Mouse (Mus musculus) gastrocnemius, postnatal 36 days (tissue): ENCODE measurements around the gene Pde4dip. TPM values are rescaled to one million over a fixed set of nuclear protein-coding genes. Genes with fewer than 3 reads are reported as not detected.
A peak's percentile ranks its signal among the peaks of the same experiment; 100 is the strongest.

Source experiments
- DNase-seq, 2 experiments: peaks; one replicate each; pipeline ENCODE4 v3.0.0; 2022
- intact Hi-C: fragments of 180-260 bp; cut with DNase I; formaldehyde crosslinking; loops from one replicate; pipeline ENCODE4 v1.15.1; 2025
- total RNA-seq, 2 experiments: library from RNA; stranded (reverse); gene quantifications; 2 replicates each; pipeline ENCODE4 v1.2.3; 2021

The Pde4dip gene
- total RNA-seq, 2 experiments from 2014 or later: 2,796 to 3,405 TPM

DNA sequence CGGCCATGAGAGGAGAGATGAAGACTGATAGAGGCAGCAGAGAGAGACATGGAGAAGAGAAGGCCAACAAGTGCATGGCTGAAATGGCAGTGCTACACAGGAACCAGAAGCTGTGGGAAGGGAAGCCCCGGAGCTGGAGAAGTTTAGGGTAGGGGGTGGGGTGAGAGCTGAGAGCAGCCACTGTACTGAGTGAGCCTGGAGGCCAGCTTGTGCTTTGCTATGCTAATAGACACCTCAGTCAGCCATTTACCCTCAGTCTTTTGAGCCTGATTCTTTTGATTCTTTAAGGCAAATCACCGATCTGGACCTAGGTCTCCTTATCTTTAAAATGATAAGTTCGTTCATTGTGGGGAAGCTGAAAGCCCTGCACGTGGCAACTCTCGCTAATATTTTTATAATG is 77.3 kb downstream of the Pde4dip start:
- intact Hi-C loops: no loop called here
- no peak for DNase-seq

- intact Hi-C loops: no loop called here
- DNase-seq: no peak
Measured at GRCm38 (mm10) chr3:97810334-97810733, 78.2 kb downstream of the Pde4dip start.

GRCm38 (mm10) chr3:97805559-97805958 is 82.9 kb downstream of the Pde4dip start:
- intact Hi-C loops: no loop called here
- DNase-seq: no peak

DNA sequence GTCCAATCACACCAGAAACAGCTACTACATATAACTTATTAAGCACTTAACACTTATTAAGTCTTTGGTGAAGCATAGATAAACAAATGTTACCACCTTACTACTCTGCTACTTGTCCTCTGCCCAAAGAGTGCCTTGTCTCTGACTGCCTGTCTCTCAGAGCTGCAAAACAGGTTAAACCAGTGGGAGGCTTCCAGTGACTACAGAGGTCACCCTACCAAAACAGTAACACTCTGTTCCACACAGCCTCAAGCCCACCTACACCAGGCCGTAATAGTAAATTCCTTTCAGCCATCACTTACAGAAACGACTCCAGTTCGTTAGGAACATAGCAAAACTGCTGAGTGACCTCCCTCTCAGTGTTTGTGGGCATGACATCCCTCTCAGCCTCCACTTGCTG is 84.8 kb downstream of the Pde4dip start:
- no peak for DNase-seq
- intact Hi-C loops: no loop called here

DNA sequence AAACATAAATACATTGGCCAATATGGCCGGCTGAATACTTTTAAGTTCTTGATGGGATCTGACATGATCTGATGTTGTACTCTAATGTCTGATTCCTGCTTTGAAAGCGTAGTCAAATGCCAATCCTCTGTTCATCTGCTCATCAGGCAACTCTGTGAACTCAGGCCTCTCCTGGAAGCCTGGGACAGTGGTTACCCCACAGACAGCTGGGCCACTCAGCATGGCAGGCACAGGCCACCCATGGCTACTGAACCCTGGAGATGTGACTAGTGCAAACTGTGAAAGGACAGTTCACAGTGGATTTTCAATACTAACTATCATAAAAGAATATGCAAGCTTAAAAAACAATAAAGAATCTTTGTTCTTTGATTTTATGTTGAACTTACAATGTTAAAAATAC is 85.6 kb downstream of the Pde4dip start:
- DNase-seq: no peak
- intact Hi-C loops: no loop called here

DNA sequence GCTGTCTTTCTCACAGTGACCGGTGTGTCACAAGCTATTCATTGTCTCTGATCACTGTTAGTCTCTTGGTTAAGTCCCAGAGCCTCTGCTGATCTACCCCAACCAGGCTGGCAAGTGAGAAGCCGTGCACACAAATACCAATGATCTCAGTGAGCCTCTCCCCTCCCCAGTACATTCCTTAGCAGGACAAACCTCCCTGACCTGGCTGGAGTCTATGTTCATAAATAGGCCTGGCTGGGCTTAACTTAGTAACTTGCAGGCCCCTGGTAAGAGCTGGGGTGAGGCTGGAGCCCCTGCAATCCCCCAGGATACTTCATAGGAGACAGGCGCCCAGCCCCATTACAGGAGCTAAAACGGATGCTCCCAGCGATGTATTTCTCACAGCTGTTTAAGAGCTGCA is 86.2 kb downstream of the Pde4dip start:
- DNase-seq: peak in 1 of 2 experiments; percentile 34
- intact Hi-C loops: no loop called here

DNA sequence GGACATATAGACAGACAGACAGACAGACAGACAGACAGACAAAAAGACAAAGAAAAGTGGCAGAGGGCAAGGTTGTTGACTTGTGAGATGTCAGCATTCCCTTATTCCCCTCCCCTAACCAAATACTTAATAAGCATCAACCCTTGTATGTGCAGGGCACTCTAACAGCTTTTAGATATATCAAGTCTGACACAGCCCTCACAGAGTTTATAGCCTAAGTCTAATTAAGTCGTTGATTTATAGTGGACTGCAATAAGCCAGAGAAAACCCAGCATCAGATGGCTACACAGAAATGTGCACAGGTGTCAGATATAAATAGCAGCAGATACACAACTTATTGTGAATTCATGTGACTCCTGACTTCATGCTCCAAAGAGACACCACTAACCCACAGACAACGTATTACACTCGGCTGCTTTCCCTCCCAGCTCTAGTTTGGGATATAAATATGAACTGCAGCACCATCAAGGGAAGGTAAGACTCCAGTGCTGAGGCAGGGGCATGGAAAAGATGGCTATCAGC is 87.3 kb downstream of the Pde4dip start:
- no peak for DNase-seq
- intact Hi-C loops: no loop called here

GRCm38 (mm10) chr3:97800657-97801056 is 87.8 kb downstream of the Pde4dip start:
- DNase-seq: no peak
- intact Hi-C loops: no loop called here

DNA sequence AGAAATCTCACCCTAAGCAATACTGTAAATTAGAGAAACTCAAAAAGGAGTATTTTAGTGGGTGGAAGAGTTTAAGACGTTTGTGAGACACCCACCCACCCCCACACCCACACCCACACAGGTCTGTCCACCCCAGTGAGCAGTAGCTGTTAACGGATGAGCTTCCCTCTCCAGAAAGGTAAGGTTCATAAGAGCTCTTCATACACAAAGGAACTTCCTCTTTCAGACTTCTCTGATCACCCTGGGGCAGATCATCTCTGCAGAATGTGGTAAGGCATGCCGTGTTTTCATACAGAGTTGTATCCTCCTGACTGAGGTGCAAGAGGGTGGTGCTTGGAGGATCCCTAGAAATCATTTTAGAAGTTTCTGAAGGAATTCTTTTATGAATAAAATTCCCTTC is 88.5 kb downstream of the Pde4dip start:
- intact Hi-C loops: no loop called here
- no peak for DNase-seq

DNA sequence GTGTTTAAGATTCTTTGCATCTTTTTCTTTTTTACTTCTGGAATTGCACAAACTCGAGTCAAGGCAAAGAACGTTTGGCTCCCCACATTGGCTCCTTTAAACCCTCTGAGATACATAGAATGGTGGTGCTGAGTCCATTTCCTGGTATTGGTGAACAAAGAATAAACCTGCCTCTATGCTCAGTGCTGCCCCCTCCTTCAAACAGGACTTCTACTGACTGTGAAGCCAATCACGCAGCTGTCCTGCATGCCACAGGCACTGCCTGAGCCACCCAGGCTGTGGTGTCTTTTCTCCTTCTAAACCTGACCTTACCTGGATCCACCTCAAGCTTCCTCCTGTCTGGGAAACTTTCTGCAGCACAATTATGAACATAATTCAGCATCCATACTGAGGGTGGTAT is 89.2 kb downstream of the Pde4dip start:
- DNase-seq: no peak
- intact Hi-C loops: no loop called here

GRCm38 (mm10) chr3:97797371-97797770 is 91.1 kb downstream of the Pde4dip start:
- intact Hi-C loops: no loop called here
- DNase-seq: no peak

- no peak for DNase-seq
- intact Hi-C loops: no loop called here
Measured at GRCm38 (mm10) chr3:97793995-97794394, 94.5 kb downstream of the Pde4dip start.

DNA sequence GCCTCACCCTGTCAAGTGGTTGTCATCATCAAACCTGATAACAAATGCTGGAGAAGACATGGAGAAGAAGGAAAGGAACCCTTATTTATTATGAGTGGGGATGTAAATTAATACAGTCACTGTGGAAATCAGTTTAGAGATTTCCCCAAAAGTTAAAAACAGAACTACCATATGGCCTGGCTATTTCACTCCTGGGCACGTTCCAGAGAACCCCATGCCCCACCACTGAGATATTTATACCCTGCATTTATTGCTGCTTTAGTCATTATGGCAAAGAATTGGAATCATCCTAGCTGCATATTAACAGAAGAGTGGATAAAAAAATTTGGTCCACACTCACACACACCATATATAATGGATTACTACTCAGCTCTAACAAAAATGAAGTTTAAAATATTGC is 98.4 kb downstream of the Pde4dip start:
- DNase-seq: no peak
- intact Hi-C loops: no loop called here

- DNase-seq: no peak
- intact Hi-C loops: no loop called here
Measured at GRCm38 (mm10) chr3:97789317-97789716, 99.2 kb downstream of the Pde4dip start.

GRCm38 (mm10) chr3:97776195-97776594 is 112.3 kb downstream of the Pde4dip start:
- intact Hi-C loops: no loop called here

DNA sequence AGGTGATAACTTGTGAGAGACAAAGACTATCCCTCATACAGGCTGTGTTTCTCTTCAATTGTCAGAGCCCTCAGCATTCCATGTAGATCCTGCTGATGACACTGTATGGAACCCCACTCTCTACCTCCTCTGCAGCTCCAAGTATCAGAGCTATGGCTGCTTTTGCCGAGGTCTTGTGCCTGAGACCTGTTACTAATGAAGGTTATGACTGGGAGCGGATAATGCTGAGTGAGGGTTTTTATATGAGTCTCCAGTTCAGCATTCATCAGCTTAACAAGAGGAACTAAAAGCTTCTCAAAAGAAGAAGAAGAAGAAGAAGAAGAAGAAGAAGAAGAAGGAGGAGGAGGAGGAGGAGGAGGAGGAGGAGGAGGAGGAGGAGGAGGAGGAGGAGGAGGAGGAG is 112.8 kb downstream of the Pde4dip start:
- no peak for DNase-seq
- intact Hi-C loops: no loop called here

More at GRCm38 (mm10) chr3:97776195-97776594, 112.3 kb downstream of the Pde4dip start:
- no peak for DNase-seq

DNA sequence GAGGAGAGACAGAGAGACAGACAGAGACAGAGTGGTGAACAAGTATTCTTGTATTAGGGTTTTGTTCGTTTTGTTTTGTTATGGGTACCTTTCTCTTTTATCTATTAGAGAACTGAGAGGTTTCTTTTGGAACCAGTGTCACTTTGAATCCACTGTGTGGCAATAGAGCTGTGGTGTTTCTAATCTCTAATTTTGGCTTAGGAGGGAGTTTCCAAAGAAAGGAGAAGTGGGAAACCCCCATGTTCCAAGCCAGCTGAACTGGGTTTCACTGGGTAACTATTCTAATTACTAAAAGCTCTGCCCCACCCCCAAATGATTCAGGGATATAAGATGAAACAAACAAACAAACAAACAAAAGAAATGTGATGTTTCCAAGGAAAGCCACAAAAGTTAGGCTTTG is 113.6 kb downstream of the Pde4dip start:
- no peak for DNase-seq
- intact Hi-C loops: loop anchor here (5.0 kb wide), 1 partner anchor 112 kb away; the partner anchor contains the start of gene Pde4dip

GRCm38 (mm10) chr3:97767771-97768762 is 120.4 kb downstream of the Pde4dip start:
- intact Hi-C loops: loop anchor here (5.0 kb wide), 1 partner anchor 104 kb away; no protein-coding TSS in a partner anchor
- DNase-seq: peak; percentile 89 to 92

DNA sequence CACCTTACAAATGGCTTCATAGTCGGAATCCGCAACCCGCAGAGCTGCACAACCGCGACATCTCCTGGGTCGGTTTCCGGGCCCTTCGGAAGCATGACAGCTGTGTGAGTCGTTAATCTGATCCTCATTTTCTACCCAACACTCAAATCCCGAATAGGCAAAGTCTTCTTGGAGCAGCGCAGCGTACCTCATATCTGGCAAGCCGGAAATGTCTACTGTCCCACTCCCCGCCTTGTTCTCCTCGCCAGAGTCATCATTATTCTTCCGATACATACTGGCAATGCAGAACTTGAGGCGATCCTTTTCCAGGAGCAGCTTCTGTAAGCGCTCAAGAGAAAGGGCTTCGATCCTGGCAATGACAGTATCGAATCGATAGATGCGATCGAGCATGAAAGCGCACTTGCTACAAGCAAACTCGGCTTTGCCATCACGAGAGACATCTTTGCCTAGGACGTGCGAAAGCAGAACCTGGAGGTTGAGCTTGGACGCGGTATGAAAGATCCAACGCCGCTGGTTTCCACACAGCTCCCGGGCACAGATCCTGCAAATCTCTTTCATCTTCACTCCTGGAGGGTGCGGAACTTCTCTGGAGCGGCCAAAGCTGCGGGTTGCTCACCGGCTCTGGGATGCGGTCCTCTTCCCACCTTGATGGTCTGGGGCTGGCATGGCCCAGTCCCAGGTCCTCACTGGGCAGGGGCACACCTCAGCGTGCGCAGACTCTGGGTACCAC is 121.3 kb downstream of the Pde4dip start:
- intact Hi-C loops: loop anchor here (5.0 kb wide), 1 partner anchor 105 kb away; no protein-coding TSS in a partner anchor
- DNase-seq: no peak

DNA sequence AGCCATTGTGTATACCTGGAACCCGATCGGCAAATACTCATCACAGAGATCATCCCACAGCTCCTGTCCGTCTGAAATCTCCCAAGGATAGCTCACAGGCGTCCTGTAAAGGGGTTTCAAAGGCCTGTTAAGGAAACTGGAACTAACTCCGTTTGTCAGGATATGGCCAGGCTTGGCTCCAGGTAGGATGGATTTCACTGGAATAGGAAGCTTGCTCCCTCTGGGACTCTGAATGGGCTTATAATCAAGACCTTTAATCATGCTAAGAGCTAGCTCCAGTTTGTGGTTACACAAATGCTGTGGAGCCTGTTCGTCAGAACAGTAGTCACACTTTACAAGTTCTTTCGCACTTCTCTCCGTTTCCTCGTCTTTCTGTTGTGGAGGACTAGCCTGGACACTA is 122.0 kb downstream of the Pde4dip start:
- intact Hi-C loops: loop anchor here (5.0 kb wide), 1 partner anchor 106 kb away; no protein-coding TSS in a partner anchor
- DNase-seq: no peak

- intact Hi-C loops: no loop called here
- no peak for DNase-seq
Measured at GRCm38 (mm10) chr3:97764152-97764551, 124.4 kb downstream of the Pde4dip start.
